Mouse (Mus musculus) embryonic facial prominence, embryonic 12.5 days (tissue): ENCODE data around the gene Fcmr. TPM values are rescaled to one million over a fixed set of nuclear protein-coding genes. Genes with fewer than 3 reads are reported as not detected.

Experiments
- ATAC-seq: fragments of 200-750 bp; cut with Nextera tagmentation; 2 replicates; pipeline ENCODE4 v1.8.0; 2017; ENCODE audit not compliant: insufficient number of reproducible peaks, insufficient read depth, low FRiP score, low TSS enrichment
- H3K27ac ChIP-seq: fragments of 300-500 bp; sonication (generic); 2 replicates; pipeline ENCODE4 v1.5.1; 2016; ENCODE audit warnings: mild to moderate bottlenecking
- H3K27me3 ChIP-seq: fragments of 300-500 bp; sonication (generic); 2 replicates; pipeline ENCODE4 v1.6.1; 2016; ENCODE audit warnings: mild to moderate bottlenecking, moderate library complexity
- H3K36me3 ChIP-seq: fragments of 300-500 bp; sonication (generic); 2 replicates; pipeline ENCODE4 v1.6.1; 2016; ENCODE audit warnings: mild to moderate bottlenecking
- H3K4me1 ChIP-seq: fragments of 300-500 bp; sonication (generic); 2 replicates; pipeline ENCODE4 v1.6.1; 2016
- H3K4me2 ChIP-seq: fragments of 300-500 bp; sonication (generic); replicated peaks from 2 replicates; pipeline ENCODE4 v1.6.1; 2016; ENCODE audit warnings: mild to moderate bottlenecking, moderate library complexity
- H3K4me3 ChIP-seq: fragments of 300-500 bp; sonication (generic); 2 replicates; pipeline ENCODE4 v1.5.1; 2016; ENCODE audit warnings: mild to moderate bottlenecking
- H3K9ac ChIP-seq: fragments of 300-500 bp; sonication (generic); 2 replicates; pipeline ENCODE4 v1.6.1; 2016; ENCODE audit warnings: mild to moderate bottlenecking, moderate library complexity
- H3K9me3 ChIP-seq: fragments of 300-500 bp; sonication (generic); 2 replicates; pipeline ENCODE4 v1.6.1; 2016; ENCODE audit warnings: mild to moderate bottlenecking, moderate library complexity
- WGBS: fragments of 180-500 bp; shearing (Covaris S2); methylation state at CpG from one replicate; pipeline ENCODE4 v1.1.7; 2016; 5-methylcytosine and 5-hydroxymethylcytosine counted together
- polyA plus RNA-seq: library from polyadenylated mRNA; unstranded; fragments of >200 nt; fragmentation: Nextera tagmentation; extraction: Ambion mirVana; gene quantifications from 2 replicates; pipeline ENCODE4 v1.2.1, GENCODE M21; 2016

Fcmr gene
- polyA plus RNA-seq, 1 experiment from 2014 or later = not detected

DNA sequence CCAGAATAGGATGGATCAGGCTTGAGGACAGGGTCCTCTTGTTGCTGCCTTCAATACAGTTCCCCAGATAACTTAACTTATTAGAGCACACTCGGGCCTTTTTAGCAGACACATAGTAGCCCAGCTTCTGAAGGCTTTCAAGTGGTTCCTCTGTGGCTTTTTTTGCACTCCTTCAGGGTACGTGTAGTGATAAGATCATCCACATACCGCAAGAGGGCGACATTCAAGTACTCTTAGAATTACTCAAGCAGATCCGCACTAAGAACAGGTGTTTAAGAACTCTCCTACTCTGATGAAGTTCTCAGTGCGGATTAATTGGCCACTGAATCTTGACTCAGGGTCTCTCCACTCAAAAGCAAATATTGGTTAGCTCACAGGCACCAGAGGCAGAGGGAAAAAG, 27.2 kb upstream of the Fcmr start:
- Histone ChIP-seq H3K4me3 (no peak overlapping the region), H3K9me3 (no peaks in the 10 kb centered on the region), H3K4me2 (no peak overlapping the region), H3K36me3 (no peaks in the 10 kb centered on the region), H3K27me3 (no peaks in the 10 kb centered on the region), H3K9ac (no peak overlapping the region), H3K4me1 (no peaks in the 10 kb centered on the region; the same call in 1 of the 2 replicates), H3K27ac (no peak overlapping the region)
- ATAC-seq = no peak
- WGBS = 54% methylated on average over 6 of the region's 6 CpGs

DNA sequence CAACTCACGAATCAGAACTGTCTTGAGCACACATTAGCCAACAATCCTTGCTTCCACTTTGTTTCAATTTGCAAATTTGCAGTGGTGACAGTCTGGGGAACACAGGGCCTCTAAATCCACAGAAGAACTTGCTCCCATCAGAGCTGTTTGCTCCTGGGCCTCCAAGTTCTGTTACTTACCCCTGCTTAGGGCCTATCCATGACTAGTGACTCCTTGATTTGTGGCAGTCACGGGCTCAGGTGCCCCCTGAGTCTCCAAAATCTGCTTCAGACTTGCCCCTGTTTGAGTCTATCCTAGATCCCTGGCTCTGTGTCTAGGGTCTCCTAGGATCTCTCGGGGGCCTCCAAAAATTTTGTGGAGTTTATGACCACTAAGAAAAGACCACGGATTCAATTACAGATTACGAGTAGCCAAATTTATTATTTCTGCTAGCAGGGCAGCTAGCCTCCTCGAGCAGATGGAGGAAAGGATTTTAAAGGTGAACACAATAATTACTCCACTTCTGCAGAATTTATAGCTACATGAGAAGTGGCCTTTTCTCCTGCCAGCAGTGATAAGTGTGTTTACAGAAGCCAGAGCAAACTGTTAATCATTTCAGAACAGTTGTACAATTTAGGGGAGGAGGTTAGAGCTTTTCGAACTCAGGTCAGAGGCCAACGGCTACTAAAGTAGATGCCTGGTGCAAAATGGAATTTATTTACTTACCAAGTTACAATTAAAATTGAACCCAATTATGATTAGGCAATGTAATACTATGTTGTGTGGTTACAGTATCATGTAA, 24.7 kb upstream of the Fcmr start:
- no peaks in the 10 kb centered on the region for H3K9me3 ChIP-seq
- 76% methylated on average over 8 of the region's 8 CpGs for WGBS
- no peaks in the 10 kb centered on the region for H3K36me3 ChIP-seq
- H3K27me3 ChIP-seq = no peaks in the 10 kb centered on the region
- H3K4me1 ChIP-seq = no peaks in the 10 kb centered on the region
- no peak overlapping the region for H3K27ac ChIP-seq
- no peak for ATAC-seq
- H3K4me2 ChIP-seq = no peak overlapping the region
- no peak overlapping the region for H3K4me3 ChIP-seq
- no peak overlapping the region for H3K9ac ChIP-seq

GRCm38 (mm10) chr1:130841621-130842020, 23.8 kb upstream of the Fcmr start:
- H3K27me3 ChIP-seq = no peaks in the 10 kb centered on the region
- no peaks in the 10 kb centered on the region for H3K9me3 ChIP-seq
- H3K4me2 ChIP-seq = no peak overlapping the region
- H3K9ac ChIP-seq = no peak overlapping the region
- no peak overlapping the region for H3K27ac ChIP-seq
- no peak for ATAC-seq
- no peaks in the 10 kb centered on the region for H3K4me1 ChIP-seq
- H3K4me3 ChIP-seq = no peak overlapping the region
- WGBS = 86% methylated on average over 7 of the region's 7 CpGs
- no peaks in the 10 kb centered on the region for H3K36me3 ChIP-seq

DNA sequence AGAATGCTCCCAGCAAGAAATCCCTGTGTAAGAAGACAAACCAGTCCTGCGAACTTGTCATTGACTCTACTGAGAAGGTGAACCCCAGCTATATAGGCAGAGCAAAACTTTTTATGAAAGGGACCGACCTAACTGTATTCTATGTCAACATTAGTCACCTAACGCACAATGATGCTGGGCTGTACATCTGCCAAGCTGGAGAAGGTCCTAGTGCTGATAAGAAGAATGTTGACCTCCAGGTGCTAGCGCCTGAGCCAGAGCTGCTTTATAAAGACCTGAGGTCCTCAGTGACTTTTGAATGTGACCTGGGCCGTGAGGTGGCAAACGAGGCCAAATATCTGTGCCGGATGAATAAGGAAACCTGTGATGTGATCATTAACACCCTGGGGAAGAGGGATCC, 21.0 kb upstream of the Fcmr start:
- Histone ChIP-seq H3K27ac (no peak overlapping the region), H3K9me3 (no peaks in the 10 kb centered on the region), H3K4me3 (no peak overlapping the region), H3K4me1 (no peaks in the 10 kb centered on the region), H3K9ac (no peak overlapping the region), H3K27me3 (no peaks in the 10 kb centered on the region), H3K36me3 (no peaks in the 10 kb centered on the region), H3K4me2 (no peak overlapping the region)
- no peak for ATAC-seq
- WGBS = 87% methylated on average over 7 of the region's 7 CpGs

- 86% methylated on average over 10 of the region's 10 CpGs for WGBS
Observed at GRCm38 (mm10) chr1:130849530-130850214, 15.8 kb upstream of the Fcmr start.

DNA sequence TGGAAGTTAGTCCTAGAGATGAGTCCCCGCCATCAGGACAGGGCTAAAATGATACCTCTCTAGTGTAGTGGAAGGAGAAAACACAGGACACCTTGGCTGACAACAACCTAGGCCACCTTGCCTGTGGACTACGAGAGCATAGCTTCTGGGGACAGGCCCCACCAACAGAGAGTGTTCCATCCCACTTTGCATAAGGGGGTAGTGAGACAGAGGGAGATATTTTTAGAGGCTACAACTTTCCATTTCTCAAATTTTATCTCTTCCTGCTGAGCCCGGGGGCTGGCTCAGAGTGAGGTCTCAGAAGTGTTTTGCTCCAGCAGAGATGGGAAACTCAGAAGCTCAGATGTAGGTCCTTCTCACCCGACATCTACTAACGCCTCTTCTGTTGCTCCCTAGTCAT, 15.1 kb upstream of the Fcmr start:
- no peak overlapping the region for H3K9ac ChIP-seq
- no peaks in the 10 kb centered on the region for H3K4me1 ChIP-seq
- WGBS = 87% methylated on average over 5 of the region's 5 CpGs
- no peak overlapping the region for H3K4me3 ChIP-seq
- no peaks in the 10 kb centered on the region for H3K9me3 ChIP-seq
- no peak for ATAC-seq
- no peak overlapping the region for H3K4me2 ChIP-seq
- H3K27ac ChIP-seq = no peak overlapping the region
- no peaks in the 10 kb centered on the region for H3K27me3 ChIP-seq
- H3K36me3 ChIP-seq = no peaks in the 10 kb centered on the region

More at GRCm38 (mm10) chr1:130849530-130850214, 15.8 kb upstream of the Fcmr start:
- no peak overlapping the region for H3K4me2 ChIP-seq
- no peak for ATAC-seq
- H3K4me1 ChIP-seq = no peaks in the 10 kb centered on the region
- H3K4me3 ChIP-seq = no peak overlapping the region
- H3K9me3 ChIP-seq = no peaks in the 10 kb centered on the region
- no peak overlapping the region for H3K9ac ChIP-seq
- H3K36me3 ChIP-seq = no peaks in the 10 kb centered on the region
- H3K27me3 ChIP-seq = no peaks in the 10 kb centered on the region
- no peak overlapping the region for H3K27ac ChIP-seq

- Histone ChIP-seq H3K36me3 (no peaks in the 10 kb centered on the region), H3K4me1 (no peaks in the 10 kb centered on the region), H3K27me3 (no peaks in the 10 kb centered on the region), H3K9me3 (no peaks in the 10 kb centered on the region), H3K27ac (no peak overlapping the region), H3K4me3 (no peak overlapping the region), H3K4me2 (no peak overlapping the region), H3K9ac (no peak overlapping the region)
- WGBS = 83% methylated on average over 9 of the region's 9 CpGs
- ATAC-seq = no peak
Observed at GRCm38 (mm10) chr1:130854819-130855218, 10.7 kb upstream of the Fcmr start.

DNA sequence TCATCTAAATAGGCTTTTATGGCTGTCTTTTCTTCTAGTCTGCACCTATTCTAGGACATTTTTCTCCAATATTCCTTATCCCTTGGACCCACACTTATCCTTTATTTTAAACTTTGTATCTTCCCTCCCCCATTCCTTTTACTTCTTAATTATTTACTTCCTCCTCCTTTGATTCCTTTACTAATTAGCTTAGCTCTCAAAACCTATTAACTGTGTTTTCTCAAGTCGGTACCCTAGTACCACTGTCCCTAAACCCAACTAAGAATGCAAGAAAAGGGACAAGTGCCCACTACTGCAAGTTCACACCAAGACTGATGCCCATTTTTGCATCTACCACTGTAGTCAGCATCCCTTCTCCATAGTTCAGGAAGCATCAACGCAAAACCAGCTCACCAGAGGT, 9.7 kb upstream of the Fcmr start:
- Histone ChIP-seq H3K27ac (no peak overlapping the region), H3K4me2 (no peak overlapping the region), H3K4me1 (no peaks in the 10 kb centered on the region), H3K4me3 (no peak overlapping the region), H3K9ac (no peak overlapping the region), H3K27me3 (no peaks in the 10 kb centered on the region), H3K36me3 (no peaks in the 10 kb centered on the region), H3K9me3 (no peaks in the 10 kb centered on the region)
- WGBS = 73% methylated on average over 2 of the region's 2 CpGs
- no peak for ATAC-seq

DNA sequence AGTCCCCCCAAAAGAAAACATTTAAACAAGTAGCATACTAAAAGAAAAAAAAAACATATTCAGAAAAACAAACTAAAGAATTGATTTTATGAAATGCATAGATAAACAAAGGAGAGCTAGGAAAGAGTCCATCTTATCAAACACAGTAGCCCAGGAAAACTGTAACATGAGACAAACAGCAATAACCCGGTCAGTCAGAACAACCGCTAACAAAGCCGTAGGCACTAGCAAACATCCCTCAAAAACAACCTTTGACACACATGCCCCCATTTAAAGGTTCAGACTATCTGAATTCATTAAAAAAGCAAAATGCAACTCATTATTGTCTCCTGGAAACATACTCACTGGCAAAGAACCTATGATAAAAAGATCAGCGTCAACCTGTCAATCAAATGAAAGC, 8.0 kb upstream of the Fcmr start:
- Histone ChIP-seq H3K4me1 (no peaks in the 10 kb centered on the region), H3K36me3 (no peaks in the 10 kb centered on the region), H3K9me3 (no peaks in the 10 kb centered on the region), H3K4me3 (no peak overlapping the region), H3K27me3 (no peaks in the 10 kb centered on the region), H3K9ac (no peak overlapping the region), H3K27ac (no peak overlapping the region), H3K4me2 (no peak overlapping the region)
- no peak for ATAC-seq
- WGBS = 74% methylated on average over 4 of the region's 4 CpGs

- no peaks in the 10 kb centered on the region for H3K4me1 ChIP-seq
- H3K9ac ChIP-seq = no peak overlapping the region
- ATAC-seq = no peak
- H3K27ac ChIP-seq = no peak overlapping the region
- WGBS = 85% methylated on average over 4 of the region's 4 CpGs
- H3K4me3 ChIP-seq = no peak overlapping the region
- no peaks in the 10 kb centered on the region for H3K36me3 ChIP-seq
- no peaks in the 10 kb centered on the region for H3K9me3 ChIP-seq
- H3K27me3 ChIP-seq = no peaks in the 10 kb centered on the region
- H3K4me2 ChIP-seq = no peak overlapping the region
Observed at GRCm38 (mm10) chr1:130864238-130864637, 1.2 kb upstream of the Fcmr start.

DNA sequence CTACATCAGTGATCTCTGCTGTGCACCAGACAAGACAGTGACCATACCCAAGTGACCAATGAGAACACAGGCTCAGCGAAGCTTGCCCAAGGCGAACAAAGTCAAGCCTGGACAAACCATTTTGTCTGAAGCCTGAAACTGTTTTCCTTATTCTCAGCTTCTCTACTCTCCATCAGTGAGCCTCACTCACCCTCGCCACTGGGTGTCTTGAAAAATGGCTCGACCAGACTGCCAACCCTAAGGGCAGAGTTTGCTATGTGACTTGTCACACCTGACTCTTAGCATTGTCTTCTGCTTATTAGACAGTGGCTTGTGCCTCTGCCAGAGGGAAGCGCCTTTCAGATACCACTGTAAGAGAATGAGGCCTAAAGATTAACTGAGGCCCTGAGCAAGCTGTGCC, 728 bp upstream of the Fcmr start:
- WGBS = 92% methylated on average over 5 of the region's 5 CpGs
- H3K27ac ChIP-seq = no peak overlapping the region
- no peak for ATAC-seq

GRCm38 (mm10) chr1:130872912-130873311, 7.4 kb downstream of the Fcmr start:
- H3K9ac ChIP-seq = no peak overlapping the region
- WGBS = 88% methylated on average over 2 of the region's 2 CpGs
- H3K4me1 ChIP-seq = no peaks in the 10 kb centered on the region
- no peaks in the 10 kb centered on the region for H3K36me3 ChIP-seq
- H3K9me3 ChIP-seq = no peaks in the 10 kb centered on the region
- H3K4me3 ChIP-seq = no peak overlapping the region
- no peak overlapping the region for H3K27ac ChIP-seq
- peaks cover 8% of the 10 kb centered on the region for H3K27me3 ChIP-seq
- no peak for ATAC-seq
- no peak overlapping the region for H3K4me2 ChIP-seq

More for the DNA sequence above, 728 bp upstream of the Fcmr start:
- Histone ChIP-seq H3K4me3 (no peak overlapping the region), H3K4me2 (no peak overlapping the region), H3K9ac (no peak overlapping the region), H3K27me3 (no peaks in the 10 kb centered on the region), H3K36me3 (no peaks in the 10 kb centered on the region), H3K9me3 (no peaks in the 10 kb centered on the region), H3K4me1 (no peaks in the 10 kb centered on the region)
